In genomic region chr16:38536544-38537146, GRCm38 (mm10) we compare ENCODE assay signal across 8 mouse cellular contexts. TPM values are rescaled to one million over a fixed set of nuclear protein-coding genes. Genes with fewer than 3 reads are reported as not detected.
A peak's percentile ranks its signal among the peaks of the same experiment; 100 is the strongest.
DNase-seq lines count a peak whose midpoint lies in the region; ATAC-seq and TF ChIP-seq lines count a peak whose summit lies in the region.

No protein-coding gene starts in this region.

- H3K4me3 ChIP-seq in C2C12 (ENCODE audit: insufficient read depth, poor library complexity, severe bottlenecking), result no peak overlapping the region
- no peak overlapping the region for H3K4me3 ChIP-seq in cortical plate, adult 2 months (ENCODE audit: insufficient read depth, low read length)
- H3K4me3 ChIP-seq in kidney, postnatal 0 days (replicated peaks; ENCODE audit: low read depth, low read length), result no peak overlapping the region
- no peak overlapping the region for H3K4me3 ChIP-seq in liver, embryonic 12.5 days

- no peaks in the 10 kb centered on the region for H3K4me1 ChIP-seq in cortical plate, adult 2 months (ENCODE audit: control insufficient read depth, insufficient read depth, low read length)
- H3K4me1 ChIP-seq in kidney, postnatal 0 days (replicated peaks; ENCODE audit: insufficient read depth, low read length), result no peaks in the 10 kb centered on the region
- H3K4me1 ChIP-seq in liver, embryonic 12.5 days, result peaks cover 5% of the 10 kb centered on the region; the same call in 1 of the 2 replicates

- H3K27me3 ChIP-seq in C2C12 (ENCODE audit: control insufficient read depth, insufficient read depth, insufficient read length), result no peaks in the 10 kb centered on the region
- H3K27me3 ChIP-seq in kidney, postnatal 0 days (ENCODE audit: insufficient read depth, low read length), result no peaks in the 10 kb centered on the region
- H3K27me3 ChIP-seq in liver, embryonic 12.5 days (replicated peaks), result no peaks in the 10 kb centered on the region

- no peaks in the 10 kb centered on the region for H3K9me3 ChIP-seq in kidney, postnatal 0 days (replicated peaks; ENCODE audit: low read length)
- no peaks in the 10 kb centered on the region for H3K9me3 ChIP-seq in liver, embryonic 12.5 days (replicated peaks)

- 0 out of 2 replicates have a peak, but pooled peaks have one; percentile 21 for ATAC-seq in kidney, postnatal 0 days (replicated peaks; ENCODE audit: low FRiP score, low read depth)
- peak; percentile 55; the same call in 1 of the 2 replicates for ATAC-seq in liver, embryonic 12.5 days
- peak; percentile 94 for ATAC-seq in neutrophil, adult 5-6 weeks (ENCODE audit: extremely low read depth, insufficient number of reproducible peaks, low FRiP score, poor library complexity, severe bottlenecking)

- H3K79me3 ChIP-seq in C2C12 (ENCODE audit: low read depth), result no peaks in the 10 kb centered on the region

- TF ChIP-seq CTCF in C2C12 (IDR thresholded peaks at IDR 0.05; ENCODE audit: control insufficient read depth, insufficient read depth, insufficient read length), result peak; percentile 53
- TF ChIP-seq CTCF in cortical plate, adult 2 months (IDR thresholded peaks at IDR 0.05; ENCODE audit: extremely low read depth, insufficient read depth, low read length), result peak; percentile 91
- TF ChIP-seq CTCF in kidney, postnatal 0 days (IDR thresholded peaks at IDR 0.05; ENCODE audit: low read depth), result peak; percentile 86

- no peak overlapping the region for H3ac ChIP-seq in C2C12 (ENCODE audit: control insufficient read depth, insufficient read length, low read depth)

- H3K79me2 ChIP-seq in C2C12 (ENCODE audit: control insufficient read depth, insufficient read depth), result no peaks in the 10 kb centered on the region

- no peak overlapping the region for H3K27ac ChIP-seq in cortical plate, adult 2 months (ENCODE audit: insufficient read depth, low read length)
- H3K27ac ChIP-seq in kidney, postnatal 0 days, result no peak overlapping the region
- no peak overlapping the region for H3K27ac ChIP-seq in liver, embryonic 12.5 days

- WGBS in kidney, postnatal 0 days, result 44% methylated on average over 8 of the region's 8 CpGs
- WGBS in liver, embryonic 12.5 days (ENCODE audit: insufficient replicate concordance), result 38% methylated on average over 8 of the region's 8 CpGs

- H3K36me3 ChIP-seq in C2C12 (ENCODE audit: control insufficient read depth, insufficient read depth), result peaks cover 66% of the 10 kb centered on the region
- H3K36me3 ChIP-seq in kidney, postnatal 0 days (ENCODE audit: insufficient read depth, low read length), result peaks cover 33% of the 10 kb centered on the region
- H3K36me3 ChIP-seq in liver, embryonic 12.5 days, result peaks cover 70% of the 10 kb centered on the region

- H3K9ac ChIP-seq in kidney, postnatal 0 days (ENCODE audit: low read depth, low read length), result no peak overlapping the region
- no peak overlapping the region for H3K9ac ChIP-seq in liver, embryonic 12.5 days

- peak; percentile 69 to 90 for DNase-seq in adrenal gland, adult (ENCODE audit: inconsistent age in 2 of 2, low spot score in 1 of 2)
- peak; percentile 74 for DNase-seq in gastrocnemius, postnatal 10 days
- peak; percentile 82 for DNase-seq in kidney, postnatal 0 days (ENCODE audit: low spot score)
- DNase-seq in testis, postnatal 10 days (ENCODE audit: low spot score), result peak; percentile 84

- no peak overlapping the region for H3K4me2 ChIP-seq in kidney, postnatal 0 days (ENCODE audit: low read length)
- H3K4me2 ChIP-seq in liver, embryonic 12.5 days, result no peak overlapping the region

- TF ChIP-seq POLR2A in cortical plate, adult 2 months (IDR thresholded peaks at IDR 0.05; ENCODE audit: extremely low read depth, insufficient read depth, low read length), result no peak

TF ChIP-seq in C2C12, 6 proteins besides CTCF, POLR2A, EP300 and RAD21:
- no peak for TF ChIP-seq USF1 (IDR thresholded peaks at IDR 0.05; ENCODE audit: low read depth)
- TF ChIP-seq MAX (IDR thresholded peaks at IDR 0.05), result no peak

RNA-seq across cellular contexts. Expression of gene Poglut1, which starts 13.4 kb away (rescaled TPM):
- 25.8 TPM for polyA plus RNA-seq in C2C12 (2012; fragmentation: generic; extraction: Trizol)
- 56.6 and 59.7 TPM in 2 replicates for polyA plus RNA-seq in cortical plate, adult 2 months (2012; rRNA removed)
- 10 to 100 TPM in 1 of 2 experiments, 1 to 10 TPM in 1; 9.3 to 12.1 TPM for total RNA-seq in gastrocnemius, postnatal 10 days (2021)
- polyA plus RNA-seq in kidney, postnatal 0 days (2015; fragmentation: Nextera tagmentation; extraction: Ambion mirVana), result 43.2 and 44.1 TPM in 2 replicates
- polyA plus RNA-seq in liver, embryonic 12.5 days (2016; fragmentation: Nextera tagmentation; extraction: Ambion mirVana), result 17.7 and 18.3 TPM in 2 replicates
- total RNA-seq in neutrophil, adult 5-6 weeks (2017), result 16.6 and 18.5 TPM in 2 replicates

RNA-seq across cellular contexts. Expression of gene Timmdc1, which starts 14.2 kb away (rescaled TPM):
- 29.5 TPM for polyA plus RNA-seq in C2C12 (2012; fragmentation: generic; extraction: Trizol)
- polyA plus RNA-seq in cortical plate, adult 2 months (2012; rRNA removed), result 16.2 and 16.8 TPM in 2 replicates
- total RNA-seq in gastrocnemius, postnatal 10 days (2021), result 10 to 100 TPM; 34.8 to 41.2 TPM
- 27.9 and 28.7 TPM in 2 replicates for polyA plus RNA-seq in kidney, postnatal 0 days (2015; fragmentation: Nextera tagmentation; extraction: Ambion mirVana)
- 19.7 and 19.9 TPM in 2 replicates for polyA plus RNA-seq in liver, embryonic 12.5 days (2016; fragmentation: Nextera tagmentation; extraction: Ambion mirVana)
- total RNA-seq in neutrophil, adult 5-6 weeks (2017), result 17.3 and 18.0 TPM in 2 replicates

RNA-seq across cellular contexts. Expression of gene Tmem39a, which starts 21.9 kb away (rescaled TPM):
- polyA plus RNA-seq in C2C12 (2012; fragmentation: generic; extraction: Trizol), result 56.9 TPM
- polyA plus RNA-seq in cortical plate, adult 2 months (2012; rRNA removed), result 39.9 and 46.2 TPM in 2 replicates
- total RNA-seq in gastrocnemius, postnatal 10 days (2021), result 10 to 100 TPM; 22.9 to 35.5 TPM
- polyA plus RNA-seq in kidney, postnatal 0 days (2015; fragmentation: Nextera tagmentation; extraction: Ambion mirVana), result 70.3 and 74.6 TPM in 2 replicates
- 41.3 and 48.6 TPM in 2 replicates for polyA plus RNA-seq in liver, embryonic 12.5 days (2016; fragmentation: Nextera tagmentation; extraction: Ambion mirVana)
- total RNA-seq in neutrophil, adult 5-6 weeks (2017), result 39.5 and 46.3 TPM in 2 replicates

Comparison
In these comparisons a context has a peak if more than half of its experiments do, and no peak if none do; other contexts are left out.
1. ATAC-seq: peak in every context shown above with its lines; median percentile 94 in neutrophil, adult 5-6 weeks; 55 in liver, embryonic 12.5 days; 21 in kidney, postnatal 0 days.